Mouse (Mus musculus) heart, adult 2 months (tissue): ENCODE measurements around the gene Kxd1.

ENCODE experiments used
- CTCF ChIP-seq: fragments of 200-600 bp; IDR thresholded peaks from 2 replicates; pipeline ENCODE4 v1.8.1; 2022; ENCODE audit warnings: antibody characterized with exemption, mild to moderate bottlenecking, moderate library complexity
- EP300 ChIP-seq: fragments of 200-500 bp; IDR thresholded peaks from 2 replicates; pipeline ENCODE4 v1.6.1; 2011; ENCODE audit warnings: low read depth, low read length, control low read depth; ENCODE audit not compliant: insufficient read depth
- POLR2A ChIP-seq: fragments of 200-500 bp; IDR thresholded peaks from 2 replicates; pipeline ENCODE4 v1.6.1; 2011; ENCODE audit warnings: mild to moderate bottlenecking, low read depth, low read length, control low read depth; ENCODE audit not compliant: insufficient read depth

DNA sequence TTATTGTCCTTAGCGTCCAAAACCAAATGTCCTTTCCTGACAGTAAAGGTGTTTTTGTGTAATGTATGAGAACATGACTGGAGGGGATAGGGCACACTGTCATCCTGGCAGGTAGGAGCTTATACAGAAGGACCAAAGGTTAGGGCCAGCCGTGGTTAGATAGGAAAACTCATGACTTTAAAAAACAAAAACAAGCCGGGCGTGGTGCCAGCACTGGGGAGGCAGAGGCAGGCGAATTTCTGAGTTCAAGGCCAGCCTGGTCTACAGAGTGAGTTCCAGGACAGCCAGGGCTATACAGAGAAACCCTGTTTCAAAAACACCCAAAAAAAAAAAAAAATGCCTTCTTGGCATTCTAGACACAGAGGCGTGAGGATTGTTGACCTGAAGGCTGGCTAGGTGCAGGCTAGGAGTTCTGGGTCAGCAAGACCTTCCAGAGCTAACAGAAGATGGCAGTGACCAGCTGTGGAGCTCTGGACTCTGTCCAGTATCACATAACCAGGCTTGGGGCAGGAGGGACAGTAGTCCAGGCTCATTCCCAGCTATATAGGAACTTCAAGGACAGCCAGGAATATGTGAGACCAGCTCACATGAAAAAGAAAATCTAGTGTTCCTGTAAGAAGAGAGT is 36.1 kb upstream of the Kxd1 start:
- TF ChIP-seq POLR2A: no peak
- TF ChIP-seq CTCF: no peak
- no peak for TF ChIP-seq EP300
